Mouse (Mus musculus): Measurements from ENCODE around the gene Xrra1. TPM values are rescaled to one million over a fixed set of nuclear protein-coding genes. Genes with fewer than 3 reads are reported as not detected.
"Not testable (repeated sequence)": the region's sequence is repeated elsewhere in the genome, so short reads cannot be mapped to it uniquely, and the experiment has no call there.

The Xrra1 gene
- polyA plus RNA-seq (2014; fragmentation: Nextera tagmentation; extraction: Ambion mirVana) = 1.1 and 1.3 TPM in 2 replicates

GRCm38 (mm10) chr7:99858813-99859585 lies at the start of gene Xrra1:
Gene Xrra1 (plus strand): TSS chr7:99859116.
- Histone ChIP-seq H3K9ac (peak within 1 kb of the TSS; percentile 78), H3K9me3 (ENCODE audit: control insufficient read depth, low read length) (no peaks in the 10 kb centered on the region), H3K4me1 (replicated peaks; ENCODE audit: control insufficient read depth, insufficient read depth, low read length) (peaks cover 20% of the 10 kb centered on the region), H3K4me3 (replicated peaks; ENCODE audit: low read length) (peak within 1 kb of the TSS; percentile 71), H3K27ac (peak within 1 kb of the TSS; percentile 84), H3K36me3 (replicated peaks; ENCODE audit: control insufficient read depth, insufficient read depth) (peaks cover 9% of the 10 kb centered on the region; the same call in 1 of the 2 replicates), H3K4me2 (replicated peaks) (peak within 1 kb of the TSS; percentile 57), H3K27me3 (ENCODE audit: control insufficient read depth, insufficient read depth, low read length) (no peaks in the 10 kb centered on the region)
- ATAC-seq (ENCODE audit: low FRiP score) (peak; percentile 99), DNase-seq (ENCODE audit: low spot score) (peak; percentile 95)
- WGBS = under 1% methylated on average over 42 of the region's 42 CpGs

- no peak overlapping the region for H3K9ac ChIP-seq
- no peaks in the 10 kb centered on the region for H3K4me1 ChIP-seq (replicated peaks; ENCODE audit: control insufficient read depth, insufficient read depth, low read length)
- no peak overlapping the region for H3K4me2 ChIP-seq (replicated peaks)
- H3K27me3 ChIP-seq (ENCODE audit: control insufficient read depth, insufficient read depth, low read length) = no peaks in the 10 kb centered on the region
- no peak for ATAC-seq (ENCODE audit: low FRiP score)
- H3K9me3 ChIP-seq (ENCODE audit: control insufficient read depth, low read length) = no peaks in the 10 kb centered on the region
- no peaks in the 10 kb centered on the region; the same call in 1 of the 2 replicates for H3K36me3 ChIP-seq (replicated peaks; ENCODE audit: control insufficient read depth, insufficient read depth)
- DNase-seq (ENCODE audit: low spot score) = no peak
- 96% methylated on average over 2 of the region's 2 CpGs for WGBS
- no peak overlapping the region for H3K27ac ChIP-seq
- H3K4me3 ChIP-seq (replicated peaks; ENCODE audit: low read length) = no peak overlapping the region
Observed at GRCm38 (mm10) chr7:99810814-99811213, 48.1 kb upstream of the Xrra1 start.

DNA sequence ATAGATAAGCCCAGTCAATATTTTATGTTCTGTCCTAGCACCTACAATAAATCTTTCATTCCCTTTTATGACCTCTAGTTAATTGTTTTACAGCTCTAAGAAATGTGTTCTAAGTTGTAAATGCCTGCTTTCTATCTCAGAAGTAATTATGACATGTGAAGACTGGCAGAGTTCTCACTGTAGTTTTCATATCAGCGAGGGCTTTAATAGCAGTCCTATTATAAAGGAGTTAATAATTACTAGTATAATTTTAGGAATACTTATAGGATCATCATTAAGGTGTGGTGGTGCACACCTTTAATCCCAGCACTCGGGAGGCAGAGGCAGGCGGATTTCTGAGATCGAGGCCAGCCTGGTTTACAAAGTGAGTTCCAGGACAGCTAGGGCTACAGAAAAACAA lies 47.3 kb upstream of the Xrra1 start:
- Histone ChIP-seq H3K27me3 (ENCODE audit: control insufficient read depth, insufficient read depth, low read length) (no peaks in the 10 kb centered on the region), H3K4me1 (replicated peaks; ENCODE audit: control insufficient read depth, insufficient read depth, low read length) (no peaks in the 10 kb centered on the region), H3K27ac (no peak overlapping the region), H3K9ac (no peak overlapping the region), H3K36me3 (replicated peaks; ENCODE audit: control insufficient read depth, insufficient read depth) (no peaks in the 10 kb centered on the region; the same call in 1 of the 2 replicates), H3K4me2 (replicated peaks) (no peak overlapping the region), H3K9me3 (ENCODE audit: control insufficient read depth, low read length) (no peaks in the 10 kb centered on the region), H3K4me3 (replicated peaks; ENCODE audit: low read length) (no peak overlapping the region)
- ATAC-seq (ENCODE audit: low FRiP score) (no peak), DNase-seq (ENCODE audit: low spot score) (no peak)
- 94% methylated on average over 4 of the region's 4 CpGs for WGBS

DNA sequence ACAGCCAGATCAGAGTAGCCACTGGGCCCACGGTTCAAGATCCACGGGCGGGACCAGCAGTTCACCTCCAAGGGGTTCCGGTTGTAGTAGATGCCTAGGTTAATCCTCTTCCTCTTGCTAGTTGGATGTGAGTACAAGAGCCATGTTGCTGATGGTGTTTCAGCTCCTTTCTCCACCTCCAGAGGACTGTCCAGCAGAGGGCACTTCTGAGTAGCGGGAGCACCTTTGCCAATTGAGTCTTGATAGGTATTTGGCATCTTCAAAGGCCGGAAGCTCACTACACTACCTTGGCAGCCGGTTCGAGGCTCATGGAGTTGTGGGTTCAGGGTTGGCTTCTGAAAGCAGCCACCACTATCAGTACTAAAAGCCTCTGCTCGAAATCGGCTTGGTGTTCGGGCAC lies 45.5 kb upstream of the Xrra1 start:
- no peak overlapping the region for H3K9ac ChIP-seq
- no peak overlapping the region for H3K27ac ChIP-seq
- H3K4me2 ChIP-seq (replicated peaks) = no peak overlapping the region
- no peaks in the 10 kb centered on the region; the same call in 1 of the 2 replicates for H3K36me3 ChIP-seq (replicated peaks; ENCODE audit: control insufficient read depth, insufficient read depth)
- no peak overlapping the region for H3K4me3 ChIP-seq (replicated peaks; ENCODE audit: low read length)
- no peaks in the 10 kb centered on the region for H3K4me1 ChIP-seq (replicated peaks; ENCODE audit: control insufficient read depth, insufficient read depth, low read length)
- H3K9me3 ChIP-seq (ENCODE audit: control insufficient read depth, low read length) = no peaks in the 10 kb centered on the region
- no peak for ATAC-seq (ENCODE audit: low FRiP score)
- WGBS = 89% methylated on average over 11 of the region's 11 CpGs
- DNase-seq (ENCODE audit: low spot score) = no peak
- H3K27me3 ChIP-seq (ENCODE audit: control insufficient read depth, insufficient read depth, low read length) = no peaks in the 10 kb centered on the region

- not testable (repeated sequence) for H3K27me3 ChIP-seq (ENCODE audit: control insufficient read depth, insufficient read depth, low read length); H3K36me3 ChIP-seq (replicated peaks; ENCODE audit: control insufficient read depth, insufficient read depth); H3K4me2 ChIP-seq (replicated peaks); H3K4me1 ChIP-seq (replicated peaks; ENCODE audit: control insufficient read depth, insufficient read depth, low read length); DNase-seq (ENCODE audit: low spot score); H3K4me3 ChIP-seq (replicated peaks; ENCODE audit: low read length); H3K9ac ChIP-seq; H3K27ac ChIP-seq; H3K9me3 ChIP-seq (ENCODE audit: control insufficient read depth, low read length); ATAC-seq (ENCODE audit: low FRiP score)
- WGBS = 21% methylated on average over 9 of the region's 9 CpGs
Observed at GRCm38 (mm10) chr7:99818181-99818725, 40.7 kb upstream of the Xrra1 start.

GRCm38 (mm10) chr7:99821953-99822352 lies 37.0 kb upstream of the Xrra1 start:
- H3K36me3 ChIP-seq (replicated peaks; ENCODE audit: control insufficient read depth, insufficient read depth) = no peaks in the 10 kb centered on the region
- DNase-seq (ENCODE audit: low spot score) (no peak), ATAC-seq (ENCODE audit: low FRiP score) (no peak)
- no peaks in the 10 kb centered on the region for H3K27me3 ChIP-seq (ENCODE audit: control insufficient read depth, insufficient read depth, low read length)
- no peak overlapping the region for H3K4me3 ChIP-seq (replicated peaks; ENCODE audit: low read length)
- H3K9me3 ChIP-seq (ENCODE audit: control insufficient read depth, low read length) = no peaks in the 10 kb centered on the region
- 90% methylated on average over 2 of the region's 2 CpGs for WGBS
- H3K9ac ChIP-seq = no peak overlapping the region
- no peaks in the 10 kb centered on the region for H3K4me1 ChIP-seq (replicated peaks; ENCODE audit: control insufficient read depth, insufficient read depth, low read length)
- H3K4me2 ChIP-seq (replicated peaks) = no peak overlapping the region
- H3K27ac ChIP-seq = no peak overlapping the region

- Histone ChIP-seq H3K27me3 (ENCODE audit: control insufficient read depth, insufficient read depth, low read length) (no peaks in the 10 kb centered on the region), H3K4me1 (replicated peaks; ENCODE audit: control insufficient read depth, insufficient read depth, low read length) (no peaks in the 10 kb centered on the region), H3K27ac (no peak overlapping the region), H3K4me2 (replicated peaks) (no peak overlapping the region), H3K9ac (no peak overlapping the region), H3K36me3 (replicated peaks; ENCODE audit: control insufficient read depth, insufficient read depth) (no peaks in the 10 kb centered on the region), H3K9me3 (ENCODE audit: control insufficient read depth, low read length) (no peaks in the 10 kb centered on the region), H3K4me3 (replicated peaks; ENCODE audit: low read length) (no peak overlapping the region)
- 86% methylated on average over 5 of the region's 5 CpGs for WGBS
- no peak for DNase-seq (ENCODE audit: low spot score)
- ATAC-seq (ENCODE audit: low FRiP score) = no peak
Observed at GRCm38 (mm10) chr7:99822426-99822825, 36.5 kb upstream of the Xrra1 start.

DNA sequence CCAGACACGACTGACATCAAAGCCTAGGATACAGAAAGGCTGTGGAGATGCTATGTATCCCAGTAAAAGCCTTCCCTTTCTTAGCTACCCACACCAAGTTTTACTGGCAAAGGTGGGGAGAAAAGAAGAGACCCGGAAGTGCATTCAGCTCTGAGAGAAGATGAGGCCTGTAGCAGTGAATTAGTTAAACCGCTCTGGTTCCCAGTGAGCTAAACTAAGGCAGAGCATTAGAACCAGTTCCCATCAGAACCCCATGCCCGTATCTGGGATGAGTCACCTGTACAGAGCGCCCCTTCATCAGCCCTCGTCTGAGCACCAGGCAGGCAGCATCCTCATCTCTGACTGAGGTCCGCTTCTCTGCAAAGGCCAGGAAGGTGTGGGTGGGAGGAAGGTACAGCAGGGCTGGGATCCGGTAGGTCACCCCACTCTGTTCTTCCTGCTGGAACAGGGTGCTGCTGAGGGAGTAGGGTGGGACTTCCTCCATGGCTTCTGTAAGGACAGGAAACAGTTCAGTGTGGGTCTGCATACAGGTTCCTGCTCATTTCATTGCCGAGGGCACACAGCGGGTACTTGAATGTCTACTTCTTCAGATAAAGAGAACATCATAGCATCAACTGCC lies 35.8 kb upstream of the Xrra1 start:
- no peak for ATAC-seq (ENCODE audit: low FRiP score)
- H3K9me3 ChIP-seq (ENCODE audit: control insufficient read depth, low read length) = no peaks in the 10 kb centered on the region

GRCm38 (mm10) chr7:99824649-99825483 lies 34.0 kb upstream of the Xrra1 start:
- ATAC-seq (ENCODE audit: low FRiP score) (no peak), DNase-seq (ENCODE audit: low spot score) (no peak)
- Histone ChIP-seq H3K27me3 (ENCODE audit: control insufficient read depth, insufficient read depth, low read length) (no peaks in the 10 kb centered on the region), H3K4me1 (replicated peaks; ENCODE audit: control insufficient read depth, insufficient read depth, low read length) (no peaks in the 10 kb centered on the region), H3K9me3 (ENCODE audit: control insufficient read depth, low read length) (no peaks in the 10 kb centered on the region), H3K4me2 (replicated peaks) (no peak overlapping the region), H3K4me3 (replicated peaks; ENCODE audit: low read length) (no peak overlapping the region), H3K9ac (no peak overlapping the region), H3K36me3 (replicated peaks; ENCODE audit: control insufficient read depth, insufficient read depth) (no peaks in the 10 kb centered on the region), H3K27ac (no peak overlapping the region)
- 89% methylated on average over 16 of the region's 16 CpGs for WGBS

More for the DNA sequence above, 35.8 kb upstream of the Xrra1 start:
- Histone ChIP-seq H3K9ac (no peak overlapping the region), H3K4me2 (replicated peaks) (no peak overlapping the region), H3K36me3 (replicated peaks; ENCODE audit: control insufficient read depth, insufficient read depth) (no peaks in the 10 kb centered on the region), H3K27ac (no peak overlapping the region), H3K4me3 (replicated peaks; ENCODE audit: low read length) (no peak overlapping the region), H3K4me1 (replicated peaks; ENCODE audit: control insufficient read depth, insufficient read depth, low read length) (no peaks in the 10 kb centered on the region), H3K27me3 (ENCODE audit: control insufficient read depth, insufficient read depth, low read length) (no peaks in the 10 kb centered on the region)
- 85% methylated on average over 10 of the region's 10 CpGs for WGBS
- DNase-seq (ENCODE audit: low spot score) = no peak

Measured in hindbrain, embryonic 14.5 days (tissue).